Mouse (Mus musculus) ES-E14 (cell line): ENCODE measurements around the gene Olfr1062.

Source experiments
- MAFK ChIP-seq: IDR thresholded peaks from 2 replicates; pipeline ENCODE4 v1.6.1; 2014; ENCODE audit warnings: mild to moderate bottlenecking, low read depth, low read length, inconsistent platforms; ENCODE audit not compliant: insufficient read depth
- ZNF384 ChIP-seq: IDR thresholded peaks from 2 replicates; pipeline ENCODE4 v1.6.1; 2012; ENCODE audit warnings: low read depth, low read length, inconsistent platforms

GRCm38 (mm10) chr2:86456169-86456568 lies 29.6 kb upstream of the Olfr1062 start, which contains the start of gene Olfr1066:
- TF ChIP-seq MAFK: no peak
- TF ChIP-seq ZNF384: no peak
